Mouse (Mus musculus) liver, adult 2 months (tissue): Measurements from ENCODE around the gene Enox1. TPM values are rescaled to one million over a fixed set of nuclear protein-coding genes. Genes with fewer than 3 reads are reported as not detected.

Source experiments
- DNase-seq: peaks from one replicate; pipeline ENCODE4 v3.0.0-alpha.2; 2011; ENCODE audit warnings: low read depth, low spot score; ENCODE audit errors: extremely low read depth
- H3K27ac ChIP-seq: fragments of 200-500 bp; replicated peaks from 2 replicates; pipeline ENCODE4 v1.5.1; 2012; ENCODE audit warnings: low read depth, mild to moderate bottlenecking, control low read depth, inconsistent platforms, low read length; ENCODE audit not compliant: insufficient read depth
- H3K27me3 ChIP-seq: fragments of 200-500 bp; 2 replicates; pipeline ENCODE4 v1.6.1; 2012; ENCODE audit warnings: mild to moderate bottlenecking, moderate library complexity, low read length, inconsistent platforms; ENCODE audit not compliant: control insufficient read depth, insufficient read depth
- H3K36me3 ChIP-seq: fragments of 200-500 bp; 2 replicates; pipeline ENCODE4 v1.6.1; 2012; ENCODE audit warnings: low read length, inconsistent platforms; ENCODE audit not compliant: control insufficient read depth, insufficient read depth
- H3K4me1 ChIP-seq: fragments of 200-500 bp; 2 replicates; pipeline ENCODE4 v1.6.1; 2011; ENCODE audit warnings: low read length; ENCODE audit not compliant: control insufficient read depth, insufficient read depth
- H3K4me3 ChIP-seq: fragments of 200-500 bp; 2 replicates; pipeline ENCODE4 v1.5.1; 2011; ENCODE audit warnings: low read depth, mild to moderate bottlenecking, control low read depth, low read length, moderate library complexity; ENCODE audit not compliant: insufficient read depth
- H3K79me2 ChIP-seq: fragments of 200-500 bp; 2 replicates; pipeline ENCODE4 v1.6.1; 2012; ENCODE audit warnings: inconsistent platforms, mild to moderate bottlenecking, low read length, moderate library complexity; ENCODE audit not compliant: control insufficient read depth, insufficient read depth
- H3K9ac ChIP-seq: fragments of 200-500 bp; 2 replicates; pipeline ENCODE4 v1.6.1; 2012; ENCODE audit warnings: low read depth, mild to moderate bottlenecking, control low read depth, inconsistent platforms, low read length
- CTCF ChIP-seq: fragments of 200-500 bp; IDR thresholded peaks from 2 replicates; pipeline ENCODE4 v1.5.1; 2011; ENCODE audit warnings: low read depth, low read length, control low read depth
- POLR2A ChIP-seq: fragments of 200-500 bp; IDR thresholded peaks from 2 replicates; pipeline ENCODE4 v1.6.1; 2011; ENCODE audit warnings: low read length, control low read depth; ENCODE audit not compliant: insufficient read depth; ENCODE audit errors: extremely low read depth
- WGBS: fragments of 180-500 bp; shearing (Covaris S2); methylation state at CpG from one replicate; pipeline ENCODE4 v1.1.7; 2018; 5-methylcytosine and 5-hydroxymethylcytosine counted together
- polyA plus RNA-seq: library from polyadenylated mRNA; depleted of rRNA; stranded (reverse); fragments of >200 nt; gene quantifications from 2 replicates; pipeline ENCODE4 v1.2.3, GENCODE M21; 2012
- total RNA-seq: library from RNA; depleted of rRNA; stranded (reverse); fragments of >200 nt; gene quantifications from 2 replicates; pipeline ENCODE4 v1.2.3, GENCODE M21; 2014

The Enox1 gene
- total and polyA plus RNA-seq, 2 experiments: 0.09 TPM; not detected in 1

DNA sequence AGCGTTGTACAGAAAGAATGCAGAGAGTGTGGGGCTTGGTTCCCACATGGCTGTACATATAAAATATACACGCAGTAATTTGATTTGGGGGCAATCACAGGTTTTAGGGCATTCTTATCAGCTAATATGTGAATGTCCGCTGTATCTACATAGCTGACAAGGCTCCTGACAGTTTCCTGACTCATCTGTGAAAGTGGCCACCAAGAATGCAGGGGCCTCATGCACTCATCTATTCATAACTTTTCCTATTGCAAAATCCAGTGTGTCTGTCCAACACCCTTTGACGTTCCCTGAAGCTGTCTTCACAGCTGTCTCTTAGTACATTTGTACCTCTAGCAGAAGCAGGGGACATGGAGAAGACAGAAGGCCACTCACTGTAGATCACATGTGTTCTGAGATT lies 11.5 kb upstream of the Enox1 start:
- Histone ChIP-seq H3K4me3 (no peak overlapping the region), H3K27me3 (no peaks in the 10 kb centered on the region), H3K4me1 (no peaks in the 10 kb centered on the region), H3K9ac (no peak overlapping the region), H3K36me3 (no peaks in the 10 kb centered on the region), H3K79me2 (no peaks in the 10 kb centered on the region), H3K27ac (no peak overlapping the region)
- no peak for DNase-seq
- TF ChIP-seq CTCF (no peak), POLR2A (no peak)
- WGBS: 67% methylated on average over 4 of the region's 4 CpGs

DNA sequence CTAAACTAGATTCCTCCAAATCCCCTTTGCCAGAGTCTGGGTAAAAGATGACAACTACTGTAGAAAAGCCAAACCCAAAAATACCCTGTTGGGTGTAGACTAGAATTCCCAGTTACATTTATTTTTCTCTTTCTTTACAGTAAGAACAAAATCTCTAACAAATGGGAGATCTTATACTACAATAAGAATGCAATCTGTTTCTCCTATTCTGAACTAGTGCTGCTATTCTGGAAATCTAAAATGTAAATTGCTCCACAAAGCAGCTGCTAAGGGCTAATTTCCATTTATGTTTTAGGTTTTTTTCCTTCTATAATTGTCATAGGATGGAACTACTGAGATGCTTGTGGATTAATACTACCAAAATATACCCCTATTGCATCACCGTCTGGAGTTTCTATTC lies 8.9 kb upstream of the Enox1 start:
- H3K4me3 ChIP-seq: no peak overlapping the region
- 96% methylated on average over 1 of the region's 1 CpGs for WGBS
- no peaks in the 10 kb centered on the region for H3K27me3 ChIP-seq
- no peak overlapping the region for H3K9ac ChIP-seq
- H3K27ac ChIP-seq: no peak overlapping the region
- no peaks in the 10 kb centered on the region for H3K4me1 ChIP-seq
- H3K79me2 ChIP-seq: no peaks in the 10 kb centered on the region
- H3K36me3 ChIP-seq: no peaks in the 10 kb centered on the region
- no peak for DNase-seq
- no peak for TF ChIP-seq CTCF
- no peak for TF ChIP-seq POLR2A

DNA sequence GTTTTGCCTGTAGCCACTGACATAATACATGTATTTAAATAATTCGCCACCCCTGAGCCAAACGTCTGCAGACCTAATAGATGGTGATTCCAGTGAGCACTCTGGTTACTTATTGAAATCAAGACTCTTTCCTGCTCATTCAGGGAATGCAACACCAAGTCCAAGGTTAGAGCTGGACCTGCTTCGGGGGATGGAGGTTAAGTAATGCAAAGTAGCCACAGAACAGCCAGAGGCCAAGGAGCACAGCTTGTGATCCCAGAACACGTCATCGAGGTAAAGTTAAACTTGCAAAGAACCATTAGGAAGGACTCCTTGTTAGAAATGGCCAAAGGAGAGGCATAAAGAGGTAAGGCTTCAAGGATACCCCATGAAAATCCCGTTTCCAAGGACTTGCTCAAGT lies 6.0 kb upstream of the Enox1 start:
- Histone ChIP-seq H3K36me3 (no peaks in the 10 kb centered on the region), H3K27ac (no peak overlapping the region), H3K9ac (no peak overlapping the region), H3K4me1 (no peaks in the 10 kb centered on the region), H3K79me2 (no peaks in the 10 kb centered on the region), H3K27me3 (no peaks in the 10 kb centered on the region), H3K4me3 (no peak overlapping the region)
- 76% methylated on average over 6 of the region's 6 CpGs for WGBS
- no peak for TF ChIP-seq POLR2A
- TF ChIP-seq CTCF: no peak
- no peak for DNase-seq

DNA sequence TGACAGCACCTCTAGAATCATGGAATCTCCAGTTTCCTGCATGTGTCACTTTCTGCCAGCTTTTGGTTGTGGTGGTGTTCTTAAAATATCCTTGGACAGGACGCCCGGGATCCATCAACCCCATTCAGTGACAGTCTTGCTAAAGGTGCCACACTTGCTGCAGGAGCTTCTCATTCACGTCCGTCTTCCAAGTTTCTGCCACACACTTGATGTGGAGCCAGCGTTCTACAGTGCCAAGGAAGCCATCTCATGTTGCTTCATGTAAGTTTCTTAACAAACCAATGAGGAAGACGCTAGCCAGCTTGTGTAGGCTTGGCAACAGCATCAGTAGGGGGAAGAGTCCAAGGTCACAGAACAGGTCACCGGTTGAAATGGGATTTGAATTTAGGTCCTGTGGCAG lies 5.1 kb upstream of the Enox1 start:
- Histone ChIP-seq H3K4me1 (no peaks in the 10 kb centered on the region), H3K4me3 (no peak overlapping the region), H3K36me3 (no peaks in the 10 kb centered on the region), H3K27ac (no peak overlapping the region), H3K9ac (no peak overlapping the region), H3K79me2 (no peaks in the 10 kb centered on the region), H3K27me3 (peaks cover 3% of the 10 kb centered on the region; the same call in 1 of the 2 replicates)
- TF ChIP-seq POLR2A (no peak), CTCF (no peak)
- 87% methylated on average over 7 of the region's 7 CpGs for WGBS
- no peak for DNase-seq

DNA sequence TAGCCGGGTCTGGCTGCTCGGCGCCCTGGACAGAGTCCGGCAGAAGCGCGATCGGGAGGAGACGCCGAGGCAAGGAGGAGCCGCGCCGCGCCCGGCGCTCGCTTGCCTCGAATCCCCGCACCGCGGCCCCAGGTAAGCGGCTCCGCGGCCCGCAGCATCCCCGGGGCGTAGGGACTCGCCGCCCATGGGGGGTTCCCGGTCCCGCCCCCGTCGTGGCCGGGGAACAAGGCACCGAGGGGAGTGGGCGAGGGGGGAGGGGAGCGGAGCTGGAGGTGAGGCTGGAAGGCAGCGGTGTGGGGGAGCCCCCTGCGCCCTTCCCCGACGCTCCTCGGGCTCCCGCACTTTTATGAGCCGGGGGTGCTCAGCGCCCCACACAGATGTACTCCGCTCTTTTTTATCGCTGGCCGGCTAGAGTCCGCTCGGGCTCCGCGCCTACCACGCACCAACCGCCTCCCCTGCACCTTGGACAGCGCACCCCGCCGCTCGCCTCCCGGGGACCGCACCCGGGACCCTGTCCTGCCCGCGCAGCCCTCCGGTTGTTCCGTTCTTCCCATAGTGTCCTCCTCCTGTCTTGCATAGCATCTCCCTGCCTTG lies 445 bp downstream of the Enox1 start:
- 1% methylated on average over 62 of the region's 64 CpGs for WGBS
- Histone ChIP-seq H3K27ac (no peak overlapping the region), H3K79me2 (no peaks in the 10 kb centered on the region), H3K9ac (no peak overlapping the region), H3K27me3 (peaks cover 13% of the 10 kb centered on the region), H3K4me3 (no peak overlapping the region), H3K36me3 (no peaks in the 10 kb centered on the region), H3K4me1 (no peaks in the 10 kb centered on the region; the same call in 1 of the 2 replicates)
- TF ChIP-seq CTCF (no peak), POLR2A (no peak)
- DNase-seq: no peak

DNA sequence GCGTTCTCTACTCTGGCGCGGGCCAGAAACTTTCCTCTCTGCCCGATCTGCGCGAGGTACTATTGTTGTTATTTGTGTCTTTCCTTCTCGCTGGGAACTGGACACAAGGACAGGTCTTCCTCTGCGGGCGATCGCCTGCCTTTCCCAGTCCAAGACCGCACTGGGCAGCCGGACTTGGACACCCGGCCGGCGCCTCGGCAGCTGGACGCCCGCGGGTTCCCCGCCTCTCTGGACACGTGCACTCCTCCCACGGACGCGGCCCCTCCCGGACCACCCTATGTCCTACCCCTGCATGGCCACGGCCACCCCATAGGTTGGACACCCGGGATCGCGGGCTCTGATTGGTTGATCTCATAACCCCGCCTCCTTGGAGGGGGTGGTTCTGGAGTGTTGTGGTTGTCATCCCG lies 945 bp downstream of the Enox1 start:
- Histone ChIP-seq H3K79me2 (no peaks in the 10 kb centered on the region), H3K27ac (no peak overlapping the region), H3K36me3 (no peaks in the 10 kb centered on the region), H3K9ac (no peak overlapping the region), H3K4me1 (no peaks in the 10 kb centered on the region; the same call in 1 of the 2 replicates), H3K4me3 (no peak overlapping the region), H3K27me3 (peaks cover 13% of the 10 kb centered on the region)
- WGBS: 3% methylated on average over 31 of the region's 31 CpGs
- no peak for TF ChIP-seq CTCF
- no peak for TF ChIP-seq POLR2A
- no peak for DNase-seq
